Mouse (Mus musculus) left cerebral cortex, adult 18-20 months (tissue): ENCODE measurements around the gene Kif2b. TPM values are rescaled to one million over a fixed set of nuclear protein-coding genes. Genes with fewer than 3 reads are reported as not detected.

Experiments
- DNase-seq, 2 experiments: peaks; one replicate each; pipeline ENCODE4 v3.0.0; 2021 to 2022; ENCODE audit warnings: low spot score in 2 of 2, mixed read lengths in 1 of 2
- long read RNA-seq, 2 experiments: library from polyadenylated mRNA; stranded (forward); transcript quantifications; one replicate each; pipeline ENCODE4 v2.0.0; 2021
- total RNA-seq, 2 experiments: library from RNA; stranded (reverse); gene quantifications; 2 replicates each; pipeline ENCODE4 v1.2.3; 2021

Kif2b gene
- not detected for total RNA-seq
- long read RNA-seq, experiment 1, result 0 reads
- long read RNA-seq, experiment 2, result 0 reads

- no peak for DNase-seq
Observed at GRCm38 (mm10) chr11:91577317-91577716, at the start of gene Kif2b. TSS of gene Kif2b (minus strand) at chr11:91577558.

- peak in 1 of 2 experiments; percentile 10 for DNase-seq
Observed at GRCm38 (mm10) chr11:91593088-91593487, 15.7 kb upstream of the Kif2b start.

- DNase-seq, result no peak
Observed at GRCm38 (mm10) chr11:91576856-91577255, 502 bp downstream of the Kif2b start.

- DNase-seq, result no peak
Observed at GRCm38 (mm10) chr11:91575406-91575805, 2.0 kb downstream of the Kif2b start.

- DNase-seq, result no peak
Observed at GRCm38 (mm10) chr11:91574477-91574876, 2.9 kb downstream of the Kif2b start.

GRCm38 (mm10) chr11:91530737-91531136 is 46.6 kb downstream of the Kif2b start:
- peak in 1 of 2 experiments; percentile 4 for DNase-seq
